Mouse (Mus musculus) cerebellum, postnatal 14 days (tissue): Measurements from ENCODE around the gene Cfap74.
"Not testable (repeated sequence)": the region's sequence is repeated elsewhere in the genome, so short reads cannot be mapped to it uniquely, and the experiment has no call there.

Experiments used
- DNase-seq, 2 experiments: peaks; one replicate each; pipeline ENCODE4 v3.0.0; 2021; ENCODE audit warnings: mixed read lengths in 2 of 2

The Cfap74 gene

GRCm38 (mm10) chr4:155470263-155470953, 61.4 kb downstream of the Cfap74 start:
- DNase-seq: peak in 1 of 2 experiments; percentile 7

GRCm38 (mm10) chr4:155470997-155471396, 62.0 kb downstream of the Cfap74 start:
- DNase-seq: peak in 1 of 2 experiments; percentile 6

GRCm38 (mm10) chr4:155471406-155471805, 62.4 kb downstream of the Cfap74 start:
- DNase-seq: peak in 1 of 2 experiments; percentile 14

GRCm38 (mm10) chr4:155472716-155473290, 63.8 kb downstream of the Cfap74 start:
- peak; percentile 83 to 92 for DNase-seq

- peak; percentile 93 for DNase-seq
These were observed 64.3 kb downstream of the Cfap74 start for GRCm38 (mm10) chr4:155473319-155473718.

GRCm38 (mm10) chr4:155473796-155474195, 64.8 kb downstream of the Cfap74 start:
- not testable (repeated sequence) for DNase-seq

- peak; percentile 88 to 90 for DNase-seq
These were observed 72.6 kb downstream of the Cfap74 start for GRCm38 (mm10) chr4:155481381-155482124.

- DNase-seq: no peak
These were observed 73.1 kb downstream of the Cfap74 start for GRCm38 (mm10) chr4:155482125-155482480.

- no peak for DNase-seq
These were observed 73.9 kb downstream of the Cfap74 start for GRCm38 (mm10) chr4:155482733-155483540.

- no peak for DNase-seq
These were observed 76.5 kb downstream of the Cfap74 start for GRCm38 (mm10) chr4:155485521-155485920.

GRCm38 (mm10) chr4:155487746-155488145, 78.8 kb downstream of the Cfap74 start:
- DNase-seq: no peak

- peak; percentile 49 to 64 for DNase-seq
These were observed 79.4 kb downstream of the Cfap74 start for GRCm38 (mm10) chr4:155488232-155489025.

- DNase-seq: no peak
These were observed 80.3 kb downstream of the Cfap74 start for GRCm38 (mm10) chr4:155489101-155489970.

- peak in 1 of 2 experiments; percentile 52 for DNase-seq
These were observed 81.5 kb downstream of the Cfap74 start for GRCm38 (mm10) chr4:155490456-155490855.

GRCm38 (mm10) chr4:155490990-155491504, 82.1 kb downstream of the Cfap74 start, which contains the start of gene Gnb1:
Gene Gnb1 (plus strand): TSS chr4:155491361.
- DNase-seq: peak; percentile 99

GRCm38 (mm10) chr4:155491529-155492130, 82.6 kb downstream of the Cfap74 start:
- DNase-seq: peak in 1 of 2 experiments; percentile 61

- DNase-seq: peak; percentile 70 to 71
These were observed 83.2 kb downstream of the Cfap74 start for GRCm38 (mm10) chr4:155492131-155492633.

GRCm38 (mm10) chr4:155494891-155495290, 85.9 kb downstream of the Cfap74 start:
- DNase-seq: no peak

- DNase-seq: no peak
These were observed 89.0 kb downstream of the Cfap74 start for GRCm38 (mm10) chr4:155497963-155498362.

- peak; percentile 50 to 71 for DNase-seq
These were observed 92.1 kb downstream of the Cfap74 start for GRCm38 (mm10) chr4:155501126-155501525.
